Mouse (Mus musculus): ENCODE data around the gene Ift80.

DNA sequence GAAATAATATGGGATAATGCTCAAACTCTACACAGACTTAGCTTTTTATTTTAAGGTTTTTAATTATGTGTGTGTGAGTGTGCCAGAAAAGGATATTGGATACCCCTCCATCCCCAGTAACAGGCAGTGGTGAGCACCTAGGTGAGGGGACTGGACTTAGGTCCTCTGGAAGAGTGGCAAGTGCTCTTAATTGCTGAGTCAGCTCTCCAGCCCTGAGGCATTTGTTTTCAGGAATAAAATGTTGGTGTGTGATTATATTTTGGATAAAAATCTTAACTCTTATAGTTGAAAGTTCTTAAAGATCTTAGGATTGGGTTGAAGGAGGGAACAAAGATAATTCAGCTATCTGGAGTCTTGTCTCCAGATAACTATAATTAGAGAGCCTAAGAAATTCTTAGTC is 16.4 kb upstream of the Ift80 start:
- TF ChIP-seq CTCF (IDR thresholded peaks at IDR 0.05; ENCODE audit: insufficient read depth, low read depth, low read length) (no peak), POLR2A (IDR thresholded peaks at IDR 0.05; ENCODE audit: insufficient read depth, low read depth, low read length) (no peak)
